Mouse (Mus musculus) A20 (cell line): Measurements from ENCODE around the gene Foxo3.
A peak's percentile ranks its signal among the peaks of the same experiment; 100 is the strongest.

Source experiments
- DNase-seq: peaks from one replicate; pipeline ENCODE4 v3.0.0-alpha.2; 2011; ENCODE audit warnings: low read depth, low spot score

The Foxo3 gene

DNA sequence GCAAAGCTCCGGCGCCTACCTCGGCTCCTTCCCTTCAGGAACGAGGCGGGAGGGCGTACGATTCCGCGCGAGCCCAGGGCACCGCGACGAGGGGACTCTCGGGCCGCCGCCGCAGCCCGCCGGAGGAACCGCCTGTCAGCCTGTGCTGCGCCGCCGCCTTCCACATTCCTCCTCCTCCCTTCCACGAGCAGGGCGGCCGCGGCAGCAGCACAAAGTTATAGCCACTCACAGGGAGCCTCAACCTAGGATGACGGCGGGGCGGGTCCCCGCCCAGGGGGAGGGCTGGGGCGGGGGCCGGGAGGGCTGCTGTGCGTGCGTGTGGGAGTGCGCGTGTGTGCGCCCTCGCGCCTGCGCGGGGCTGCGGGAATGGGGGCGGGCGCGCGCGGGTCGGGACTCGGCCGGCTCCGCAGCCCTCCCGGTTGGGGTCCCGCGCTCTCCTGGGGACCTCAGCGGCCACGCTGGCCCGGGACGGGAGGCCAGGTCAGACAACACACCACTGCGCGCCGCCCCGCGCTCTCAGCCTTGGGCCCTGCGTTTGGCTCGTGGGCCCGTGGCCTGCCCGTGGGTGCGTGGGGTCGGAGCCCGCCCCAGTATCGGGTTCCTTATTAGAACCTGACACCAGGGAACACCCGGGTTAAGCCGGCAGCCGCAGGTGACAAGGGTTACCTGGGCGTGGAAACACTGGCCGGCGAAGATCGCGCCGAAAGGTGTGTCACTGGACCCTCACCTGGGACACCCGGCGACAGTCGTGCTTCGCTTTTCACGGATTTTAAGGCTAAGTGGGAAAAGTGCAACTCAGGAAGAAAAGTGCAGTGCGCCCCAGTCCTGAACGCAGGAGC lies at the start of gene Foxo3:
Gene Foxo3 (minus strand): TSS at position 249 of the 839 bp plus-strand sequence.
- peak; percentile 92 for DNase-seq

- DNase-seq = no peak
Observed at GRCm38 (mm10) chr10:42325305-42325704, 48.8 kb upstream of the Foxo3 start.

DNA sequence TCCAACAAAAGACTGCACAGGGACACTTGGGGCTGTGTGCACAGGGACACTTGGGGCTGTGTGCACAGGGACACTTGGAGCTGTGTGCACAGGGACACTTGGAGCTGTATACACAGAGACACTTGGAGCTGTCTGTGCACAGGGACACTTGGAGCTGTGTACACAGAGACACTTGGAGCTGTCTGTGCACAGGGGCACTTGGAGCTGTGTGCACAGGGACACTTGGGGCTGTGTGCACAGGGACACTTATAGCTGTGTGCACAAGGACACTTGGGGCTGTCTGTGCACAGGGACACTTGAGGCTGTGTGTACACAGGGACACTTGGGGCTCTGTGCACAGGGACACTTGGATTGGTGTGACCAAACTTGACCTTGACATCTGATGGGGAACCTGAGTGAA lies 47.4 kb upstream of the Foxo3 start:
- DNase-seq = no peak

GRCm38 (mm10) chr10:42313222-42313786 lies 36.7 kb upstream of the Foxo3 start:
- DNase-seq = no peak

DNA sequence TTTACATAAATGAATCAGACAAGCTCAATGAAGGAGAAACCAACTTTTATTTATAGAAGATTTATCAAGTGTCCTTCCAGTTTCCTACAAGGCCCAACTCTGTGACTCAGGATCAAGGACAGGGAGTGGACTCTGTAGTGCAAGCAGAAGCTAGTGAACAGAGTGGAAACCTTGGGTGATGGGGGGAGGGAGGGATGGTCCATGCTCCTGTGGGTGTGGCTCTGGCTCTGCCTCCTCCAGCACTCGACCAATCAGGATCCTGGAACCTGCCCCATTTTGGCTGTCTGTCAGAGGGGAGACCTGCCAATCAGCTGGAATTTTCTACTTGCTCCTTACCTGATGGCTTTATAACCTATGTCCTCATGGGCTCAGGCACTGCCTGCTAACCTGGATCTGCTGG lies 36.0 kb upstream of the Foxo3 start:
- no peak for DNase-seq

GRCm38 (mm10) chr10:42308687-42308987 lies 32.1 kb upstream of the Foxo3 start:
- no peak for DNase-seq

- peak; percentile 50 for DNase-seq
Observed at GRCm38 (mm10) chr10:42307980-42308686, 31.6 kb upstream of the Foxo3 start.

GRCm38 (mm10) chr10:42306422-42306821 lies 29.9 kb upstream of the Foxo3 start:
- DNase-seq = no peak

DNA sequence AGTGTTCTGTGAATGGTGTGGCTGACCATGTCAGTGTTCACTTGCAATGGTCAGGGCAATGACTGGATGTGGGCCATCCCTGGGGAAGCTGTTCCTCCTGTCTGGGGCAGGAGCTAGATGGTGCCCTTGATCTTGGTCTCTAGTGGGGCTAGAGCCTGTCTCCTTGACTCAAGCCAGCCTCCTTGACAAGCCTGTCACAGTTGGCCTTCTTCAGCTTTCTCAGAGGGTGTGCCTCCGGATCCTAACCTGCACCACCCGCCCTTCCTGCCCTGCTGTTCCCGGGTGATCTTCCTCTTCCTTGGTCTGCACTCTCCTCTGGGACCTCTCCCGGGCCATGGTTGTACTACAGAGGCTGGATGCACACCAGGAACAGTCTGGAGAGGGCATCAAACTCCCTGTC lies 24.2 kb upstream of the Foxo3 start:
- DNase-seq = no peak

DNA sequence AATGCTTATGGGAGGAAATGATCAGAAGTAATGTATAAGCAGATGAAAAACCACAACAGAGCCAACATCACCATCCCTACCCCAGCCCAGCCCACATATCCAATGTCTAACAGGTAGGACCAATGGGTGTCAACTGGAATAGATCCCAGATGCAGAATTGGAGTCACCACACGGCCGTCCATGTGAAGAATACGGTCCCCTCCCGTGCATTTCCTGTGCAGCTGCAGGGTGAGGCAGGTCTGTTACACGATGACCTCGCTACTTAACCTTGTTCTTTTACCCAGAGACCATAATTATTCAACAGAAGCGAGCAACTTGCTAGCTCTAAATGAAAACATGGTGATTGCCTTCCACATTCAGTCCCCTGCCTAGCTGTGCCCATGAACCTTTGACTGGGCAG lies 23.4 kb upstream of the Foxo3 start:
- DNase-seq = peak; percentile 45

DNA sequence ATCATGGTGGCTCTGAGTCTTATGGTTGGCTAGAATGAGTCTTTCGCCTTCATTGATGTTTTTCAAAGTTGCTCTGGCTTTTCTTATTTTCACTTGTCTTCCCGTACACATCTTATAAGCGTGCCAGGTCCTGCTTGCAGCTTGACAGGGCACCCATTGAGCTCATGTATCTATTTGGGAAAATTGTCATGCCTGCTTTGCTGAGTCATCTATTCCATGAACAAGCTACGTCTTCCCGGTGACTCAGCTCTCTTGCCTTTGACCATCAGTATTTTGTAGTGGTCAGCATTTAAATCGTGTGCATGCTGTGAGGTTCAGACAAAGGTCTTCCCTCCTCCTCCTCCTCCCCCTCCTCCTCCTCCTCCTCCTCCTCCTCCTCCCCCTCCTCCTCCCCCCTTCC lies 22.9 kb upstream of the Foxo3 start:
- DNase-seq = no peak

- peak; percentile 40 for DNase-seq
Observed at GRCm38 (mm10) chr10:42297954-42298353, 21.4 kb upstream of the Foxo3 start.

- no peak for DNase-seq
Observed at GRCm38 (mm10) chr10:42297109-42297508, 20.6 kb upstream of the Foxo3 start.

- DNase-seq = no peak
Observed at GRCm38 (mm10) chr10:42296559-42296958, 20.0 kb upstream of the Foxo3 start.

- DNase-seq = peak; percentile 70
Observed at GRCm38 (mm10) chr10:42295028-42295427, 18.5 kb upstream of the Foxo3 start.

DNA sequence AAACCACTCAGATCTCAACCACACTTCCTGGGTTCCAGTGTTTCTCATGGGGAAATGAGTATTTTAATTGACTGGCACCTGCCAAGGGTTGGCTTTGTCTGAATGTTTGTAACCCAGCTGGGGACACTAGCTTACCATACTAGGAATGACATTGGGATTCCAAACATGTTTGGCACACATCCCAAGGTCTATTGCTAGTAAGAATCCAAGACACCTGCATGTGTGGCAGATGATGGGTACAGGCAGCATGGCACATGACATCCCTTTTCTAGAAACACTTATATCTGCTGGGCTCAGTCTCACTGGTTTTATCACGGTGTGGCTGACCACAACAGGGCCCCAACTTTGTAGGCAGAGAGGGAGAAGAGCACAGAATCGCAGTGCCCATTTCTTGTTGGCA lies 17.8 kb upstream of the Foxo3 start:
- DNase-seq = no peak

DNA sequence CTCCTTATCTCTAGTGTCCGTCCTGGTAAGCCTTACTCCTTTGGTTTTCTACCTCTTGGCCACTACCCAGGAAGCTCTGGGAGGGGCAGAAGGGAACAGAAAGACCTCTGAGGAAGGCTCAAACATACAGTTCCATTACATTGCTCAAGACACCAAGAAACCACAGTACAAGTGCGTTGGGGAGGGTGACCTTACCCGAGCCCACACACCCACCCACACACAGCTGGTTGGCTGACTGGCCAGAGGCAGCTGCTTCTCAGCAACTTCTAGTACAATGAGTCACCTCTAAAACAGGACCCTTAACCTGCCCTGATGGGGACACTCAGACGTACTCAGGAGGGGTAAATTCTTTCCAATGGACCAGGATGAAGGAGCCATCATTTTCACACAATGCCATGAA lies 17.3 kb upstream of the Foxo3 start:
- DNase-seq = no peak

- peak; percentile 75 for DNase-seq
Observed at GRCm38 (mm10) chr10:42291360-42291759, 14.8 kb upstream of the Foxo3 start.

DNA sequence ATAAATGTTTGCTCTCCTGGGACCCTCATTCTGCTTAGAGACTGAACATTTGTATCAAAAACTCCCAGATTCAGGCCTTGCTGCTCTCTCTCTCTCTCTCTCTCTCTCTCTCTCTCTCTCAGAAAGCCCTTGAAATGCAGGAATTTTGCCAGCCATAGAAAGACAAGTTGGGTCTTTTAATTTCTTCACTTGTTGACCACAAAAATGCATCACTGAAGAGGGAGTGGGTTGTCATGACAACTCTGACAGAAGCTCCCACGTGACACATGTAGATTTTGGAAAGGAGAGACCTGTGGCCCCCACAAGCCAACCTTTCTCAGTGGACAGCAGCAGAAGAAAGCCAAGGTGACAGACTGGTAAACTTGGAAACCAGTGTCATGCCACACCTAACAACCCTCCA lies 11.1 kb upstream of the Foxo3 start:
- DNase-seq = no peak

DNA sequence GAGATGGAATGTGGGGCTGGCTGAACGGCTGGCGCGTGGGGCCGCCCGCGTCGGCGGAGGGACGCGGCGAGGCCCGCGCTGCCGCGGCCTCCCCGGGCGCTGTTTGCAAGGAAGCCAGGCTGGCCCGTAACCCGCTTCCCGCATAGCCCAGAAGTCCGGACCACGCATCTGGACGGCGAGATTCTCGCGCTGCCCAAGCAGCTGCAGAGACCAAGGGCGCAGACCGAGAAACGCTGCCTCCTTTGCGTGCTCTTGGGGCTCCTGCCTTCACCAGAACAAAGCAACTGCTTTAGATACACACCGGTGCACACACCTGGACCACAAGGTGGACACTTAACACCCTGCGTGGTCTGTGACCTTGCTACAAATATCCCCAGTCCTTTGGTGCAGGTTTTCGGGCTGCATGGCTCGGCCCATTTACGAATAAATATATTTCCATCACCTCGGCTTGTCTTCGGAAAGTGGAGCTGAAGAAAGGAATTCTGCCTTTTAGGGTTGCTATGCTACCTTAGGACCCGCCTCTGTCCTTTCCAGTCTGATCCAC lies 1.8 kb upstream of the Foxo3 start:
- no peak for DNase-seq

DNA sequence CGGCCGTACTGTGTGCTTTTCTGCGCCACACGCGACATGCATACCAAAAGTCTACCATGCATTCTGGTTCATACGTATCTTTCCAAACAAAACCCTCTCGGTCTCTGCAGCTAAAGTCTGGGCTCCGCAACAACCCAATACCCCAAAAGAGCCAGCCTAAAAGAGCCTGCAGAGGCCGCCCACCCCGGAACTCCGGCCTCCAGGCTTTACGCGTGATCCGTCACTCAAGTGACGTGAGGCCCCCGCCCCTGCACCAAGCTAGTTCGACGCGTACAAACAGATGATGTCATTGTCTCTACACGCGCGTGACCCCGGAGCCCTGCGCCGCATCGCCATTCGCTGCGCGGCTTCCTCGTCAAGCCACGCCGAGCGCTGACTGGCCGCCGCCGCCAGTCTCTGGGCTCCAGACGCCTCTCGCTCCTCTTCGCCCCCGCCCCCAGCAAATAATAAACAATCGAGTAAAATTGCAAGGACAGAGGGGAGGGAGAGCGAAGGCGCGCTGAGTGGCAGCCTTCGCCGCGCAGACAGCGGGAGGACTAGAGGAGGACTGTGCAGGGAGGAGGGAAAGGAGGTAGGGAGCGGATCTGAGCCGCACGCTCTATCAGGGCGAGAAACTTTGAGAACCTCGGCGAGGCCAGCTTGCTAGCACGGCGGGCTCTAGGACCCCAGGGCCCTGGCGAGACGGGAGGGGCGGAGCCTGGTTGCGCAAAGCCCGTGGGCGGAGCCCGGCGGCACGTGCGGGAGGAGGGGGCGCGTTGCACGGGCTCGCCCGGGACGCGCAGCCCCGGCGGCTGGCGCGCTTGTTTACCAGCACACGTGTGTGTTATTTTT lies 1.1 kb upstream of the Foxo3 start:
- DNase-seq = peak; percentile 99
